Mouse (Mus musculus): Measurements from ENCODE around the gene Get4. TPM values are rescaled to one million over a fixed set of nuclear protein-coding genes. Genes with fewer than 3 reads are reported as not detected.

Get4 gene
- polyA plus RNA-seq, 1 experiment from 2014 or later: 90.0 TPM

GRCm38 (mm10) chr5:139313536-139313935, 61.4 kb downstream of the Get4 start:
- Histone ChIP-seq H3K36me3 (ENCODE audit: control insufficient read depth, insufficient read depth) (no peaks in the 10 kb centered on the region), H3K27ac (ENCODE audit: low read length) (no peak overlapping the region), H3K4me1 (ENCODE audit: control insufficient read depth, low read depth, low read length) (no peaks in the 10 kb centered on the region; the same call in 1 of the 2 replicates), H3K4me3 (ENCODE audit: low read depth, low read length) (no peak overlapping the region), H3K9me3 (replicated peaks; ENCODE audit: control insufficient read depth, low read length) (no peaks in the 10 kb centered on the region), H3K4me2 (ENCODE audit: low read depth, low read length) (no peak overlapping the region), H3K9ac (ENCODE audit: low read depth, low read length) (no peak overlapping the region), H3K27me3 (ENCODE audit: control insufficient read depth, insufficient read depth, low read depth, low read length) (no peaks in the 10 kb centered on the region)
- no peak for ATAC-seq (ENCODE audit: low read depth)
- 80% methylated on average over 9 of the region's 9 CpGs for WGBS (ENCODE audit: insufficient replicate concordance)

GRCm38 (mm10) chr5:139314941-139315642, 63.0 kb downstream of the Get4 start:
- Histone ChIP-seq H3K9me3 (replicated peaks; ENCODE audit: control insufficient read depth, low read length) (no peaks in the 10 kb centered on the region), H3K9ac (ENCODE audit: low read depth, low read length) (no peak overlapping the region), H3K4me1 (ENCODE audit: control insufficient read depth, low read depth, low read length) (no peaks in the 10 kb centered on the region; the same call in 1 of the 2 replicates), H3K36me3 (ENCODE audit: control insufficient read depth, insufficient read depth) (no peaks in the 10 kb centered on the region), H3K27me3 (ENCODE audit: control insufficient read depth, insufficient read depth, low read depth, low read length) (no peaks in the 10 kb centered on the region), H3K4me2 (ENCODE audit: low read depth, low read length) (no peak overlapping the region), H3K27ac (ENCODE audit: low read length) (no peak overlapping the region), H3K4me3 (ENCODE audit: low read depth, low read length) (no peak overlapping the region)
- ATAC-seq (ENCODE audit: low read depth): no peak
- WGBS (ENCODE audit: insufficient replicate concordance): 69% methylated on average over 12 of the region's 12 CpGs

GRCm38 (mm10) chr5:139316982-139317675, 65.0 kb downstream of the Get4 start:
- H3K4me3 ChIP-seq (ENCODE audit: low read depth, low read length): no peak overlapping the region
- WGBS (ENCODE audit: insufficient replicate concordance): 54% methylated on average over 6 of the region's 6 CpGs
- H3K4me1 ChIP-seq (ENCODE audit: control insufficient read depth, low read depth, low read length): no peaks in the 10 kb centered on the region; the same call in 1 of the 2 replicates
- no peaks in the 10 kb centered on the region for H3K9me3 ChIP-seq (replicated peaks; ENCODE audit: control insufficient read depth, low read length)
- H3K27ac ChIP-seq (ENCODE audit: low read length): peak overlapping the region; percentile 18; the same call in 1 of the 2 replicates
- no peak overlapping the region for H3K9ac ChIP-seq (ENCODE audit: low read depth, low read length)
- H3K27me3 ChIP-seq (ENCODE audit: control insufficient read depth, insufficient read depth, low read depth, low read length): no peaks in the 10 kb centered on the region
- H3K36me3 ChIP-seq (ENCODE audit: control insufficient read depth, insufficient read depth): no peaks in the 10 kb centered on the region
- ATAC-seq (ENCODE audit: low read depth): peak; percentile 82
- H3K4me2 ChIP-seq (ENCODE audit: low read depth, low read length): no peak overlapping the region

- WGBS (ENCODE audit: insufficient replicate concordance): 67% methylated on average over 21 of the region's 21 CpGs
- H3K4me3 ChIP-seq (ENCODE audit: low read depth, low read length): no peak overlapping the region
- no peaks in the 10 kb centered on the region; the same call in 1 of the 2 replicates for H3K4me1 ChIP-seq (ENCODE audit: control insufficient read depth, low read depth, low read length)
- no peak overlapping the region for H3K9ac ChIP-seq (ENCODE audit: low read depth, low read length)
- H3K27ac ChIP-seq (ENCODE audit: low read length): no peak overlapping the region
- H3K36me3 ChIP-seq (ENCODE audit: control insufficient read depth, insufficient read depth): no peaks in the 10 kb centered on the region
- H3K27me3 ChIP-seq (ENCODE audit: control insufficient read depth, insufficient read depth, low read depth, low read length): no peaks in the 10 kb centered on the region
- no peaks in the 10 kb centered on the region for H3K9me3 ChIP-seq (replicated peaks; ENCODE audit: control insufficient read depth, low read length)
- ATAC-seq (ENCODE audit: low read depth): no peak
- no peak overlapping the region for H3K4me2 ChIP-seq (ENCODE audit: low read depth, low read length)
Measured at GRCm38 (mm10) chr5:139317751-139318504, 65.8 kb downstream of the Get4 start.

Other genes starting within 250 kb of the Get4 start
- 0.80 and 0.96 TPM in 2 replicates for gene Prkar1b, start 102.3 kb upstream of the Get4 start, polyA plus RNA-seq (2015; fragmentation: Nextera tagmentation; extraction: Ambion mirVana)
- gene Dnaaf5, start 102.1 kb upstream of the Get4 start, polyA plus RNA-seq (2015; fragmentation: Nextera tagmentation; extraction: Ambion mirVana): 1.3 and 2.4 TPM in 2 replicates
- 19.6 TPM in 2 replicates for gene Sun1, start 51.7 kb upstream of the Get4 start, polyA plus RNA-seq (2015; fragmentation: Nextera tagmentation; extraction: Ambion mirVana)
- 1.1 and 1.3 TPM in 2 replicates for gene Adap1, start 73.3 kb downstream of the Get4 start, polyA plus RNA-seq (2015; fragmentation: Nextera tagmentation; extraction: Ambion mirVana)
- 42.2 and 48.1 TPM in 2 replicates for gene Cox19, start 99.1 kb downstream of the Get4 start, polyA plus RNA-seq (2015; fragmentation: Nextera tagmentation; extraction: Ambion mirVana)
- gene Cyp2w1, start 100.3 kb downstream of the Get4 start, polyA plus RNA-seq (2015; fragmentation: Nextera tagmentation; extraction: Ambion mirVana): 0.42 TPM in 1 of 2 replicates, not detected in the other
- gene Gpr146, start 125.4 kb downstream of the Get4 start, polyA plus RNA-seq (2015; fragmentation: Nextera tagmentation; extraction: Ambion mirVana): 20.6 and 24.1 TPM in 2 replicates
- 1.2 and 1.6 TPM in 2 replicates for gene C130050O18Rik, start 153.0 kb downstream of the Get4 start, polyA plus RNA-seq (2015; fragmentation: Nextera tagmentation; extraction: Ambion mirVana)
- gene Gper1, start 170.8 kb downstream of the Get4 start, polyA plus RNA-seq (2015; fragmentation: Nextera tagmentation; extraction: Ambion mirVana): 0.07 and 0.15 TPM in 2 replicates
- gene 3110082I17Rik, start 208.2 kb downstream of the Get4 start, polyA plus RNA-seq (2015; fragmentation: Nextera tagmentation; extraction: Ambion mirVana): 10.5 and 10.8 TPM in 2 replicates
- gene Zfand2a, start 232.2 kb downstream of the Get4 start, polyA plus RNA-seq (2015; fragmentation: Nextera tagmentation; extraction: Ambion mirVana): 2.3 and 2.7 TPM in 2 replicates